10 mouse cellular contexts compared by ENCODE assay signal in genomic region chr6:118087955-118088354, GRCm38 (mm10). TPM values are rescaled to one million over a fixed set of nuclear protein-coding genes. Genes with fewer than 3 reads are reported as not detected.
DNase-seq lines count a peak whose midpoint lies in the region; ATAC-seq and TF ChIP-seq lines count a peak whose summit lies in the region.
"Had no signal": no experiment of that assay in that cellular context is flagged by ENCODE, and none has a peak within 500 bp of the region (broad histone marks: within the 10 kb centered on the region; RNA-seq: fewer than 3 reads in every experiment).

No protein-coding gene starts in this region.

- TF ChIP-seq POLR2A in thymus, adult 2 months (IDR thresholded peaks at IDR 0.05; ENCODE audit: control insufficient read depth, extremely low read depth, insufficient read depth, low read length, poor library complexity): no peak
- no peak for TF ChIP-seq POLR2A in cortical plate, adult 2 months (IDR thresholded peaks at IDR 0.05; ENCODE audit: extremely low read depth, insufficient read depth, low read length)

- no peak overlapping the region for H3K27ac ChIP-seq in kidney, postnatal 0 days
- H3K27ac ChIP-seq in thymus, adult 2 months (ENCODE audit: control insufficient read depth, insufficient read depth, low read length): no peak overlapping the region
- no peak overlapping the region for H3K27ac ChIP-seq in cortical plate, adult 2 months (ENCODE audit: insufficient read depth, low read length)
- H3K27ac ChIP-seq: hindbrain, embryonic 12.5 days; limb, embryonic 12.5 days had no signal

- H3K36me3 ChIP-seq in kidney, postnatal 0 days (ENCODE audit: insufficient read depth, low read length): no peaks in the 10 kb centered on the region
- no peaks in the 10 kb centered on the region for H3K36me3 ChIP-seq in thymus, adult 2 months (ENCODE audit: control insufficient read depth, insufficient read depth, low read length)
- H3K36me3 ChIP-seq: hindbrain, embryonic 12.5 days; limb, embryonic 12.5 days had no signal

- no peaks in the 10 kb centered on the region for H3K27me3 ChIP-seq in kidney, postnatal 0 days (ENCODE audit: insufficient read depth, low read length)
- no peaks in the 10 kb centered on the region for H3K27me3 ChIP-seq in thymus, adult 2 months (ENCODE audit: control insufficient read depth, insufficient read depth, low read length)
- H3K27me3 ChIP-seq: hindbrain, embryonic 12.5 days; limb, embryonic 12.5 days had no signal

- WGBS in kidney, postnatal 0 days: 64% methylated on average over 8 of the region's 8 CpGs
- WGBS in thymus, adult 2 months: 57% methylated on average over 8 of the region's 8 CpGs

- H3K9ac ChIP-seq in kidney, postnatal 0 days (ENCODE audit: low read depth, low read length): no peak overlapping the region
- H3K9ac ChIP-seq: hindbrain, embryonic 12.5 days; limb, embryonic 12.5 days had no signal

- no peaks in the 10 kb centered on the region for H3K9me3 ChIP-seq in kidney, postnatal 0 days (replicated peaks; ENCODE audit: low read length)
- H3K9me3 ChIP-seq: hindbrain, embryonic 12.5 days; limb, embryonic 12.5 days had no signal

- peak; percentile 49; the same call in 1 of the 2 replicates for TF ChIP-seq CTCF in kidney, postnatal 0 days (IDR thresholded peaks at IDR 0.05; ENCODE audit: low read depth)
- TF ChIP-seq CTCF in thymus, adult 2 months (IDR thresholded peaks at IDR 0.05; ENCODE audit: borderline replicate concordance, control insufficient read depth, extremely low read depth, insufficient read depth, low read length, poor library complexity): no peak
- TF ChIP-seq CTCF in cortical plate, adult 2 months (IDR thresholded peaks at IDR 0.05; ENCODE audit: extremely low read depth, insufficient read depth, low read length): 0 out of 2 replicates have a peak, but pooled peaks have one; percentile 30

- H3K4me3 ChIP-seq in kidney, postnatal 0 days (replicated peaks; ENCODE audit: low read depth, low read length): no peak overlapping the region
- no peak overlapping the region for H3K4me3 ChIP-seq in thymus, adult 2 months (ENCODE audit: control insufficient read depth, insufficient read depth, low read length)
- no peak overlapping the region for H3K4me3 ChIP-seq in cortical plate, adult 2 months (ENCODE audit: insufficient read depth, low read length)
- H3K4me3 ChIP-seq: hindbrain, embryonic 12.5 days; limb, embryonic 12.5 days; myocyte had no signal

- H3K4me1 ChIP-seq in kidney, postnatal 0 days (replicated peaks; ENCODE audit: insufficient read depth, low read length): no peaks in the 10 kb centered on the region
- H3K4me1 ChIP-seq in thymus, adult 2 months (replicated peaks; ENCODE audit: control insufficient read depth, insufficient read depth, low read length): no peaks in the 10 kb centered on the region
- H3K4me1 ChIP-seq in cortical plate, adult 2 months (ENCODE audit: control insufficient read depth, insufficient read depth, low read length): no peaks in the 10 kb centered on the region
- H3K4me1 ChIP-seq: hindbrain, embryonic 12.5 days; limb, embryonic 12.5 days had no signal

- H3K4me2 ChIP-seq in kidney, postnatal 0 days (ENCODE audit: low read length): no peak overlapping the region
- H3K4me2 ChIP-seq: hindbrain, embryonic 12.5 days; limb, embryonic 12.5 days had no signal

- DNase-seq in kidney, postnatal 0 days (ENCODE audit: low spot score): no peak
- no peak for DNase-seq in kidney, postnatal 14 days
- peak; percentile 29 for DNase-seq in thymus, adult 2 months
- no peak for DNase-seq in thymus, postnatal 0 days (ENCODE audit: low spot score)
- DNase-seq in thymus, postnatal 36 days: peak; percentile 20 to 23

- no peak for ATAC-seq in kidney, postnatal 0 days (replicated peaks; ENCODE audit: low FRiP score, low read depth)
- ATAC-seq in activated CD4-positive, CD25-positive, alpha-beta regulatory T cell, adult 4 months: no peak

RNA-seq across cellular contexts. Expression of gene Csgalnact2, which starts 51.0 kb away (rescaled TPM):
- 19.7 and 20.1 TPM in 2 replicates for polyA plus RNA-seq in kidney, postnatal 0 days (2015; fragmentation: Nextera tagmentation; extraction: Ambion mirVana)
- 2.6 TPM in 2 replicates for polyA plus RNA-seq in thymus, adult 2 months (2012; rRNA removed)
- polyA plus RNA-seq in thymus, postnatal 0 days (2015; fragmentation: Nextera tagmentation; extraction: Ambion mirVana): 13.4 and 14.9 TPM in 2 replicates
- 8.9 and 9.1 TPM in 2 replicates for polyA plus RNA-seq in cortical plate, adult 2 months (2012; rRNA removed)
- 1 to 10 TPM; 7.6 to 8.1 TPM for polyA plus RNA-seq in activated CD4-positive, CD25-positive, alpha-beta regulatory T cell, adult 4 months (2017; shearing (Covaris generic))

Comparison
In these comparisons a context has a peak if more than half of its experiments do, and no peak if none do; other contexts are left out.
1. DNase-seq: peak in thymus, adult 2 months (single experiment) and thymus, postnatal 36 days (2 of 2); none in kidney, postnatal 0 days (single experiment), kidney, postnatal 14 days (single experiment) and thymus, postnatal 0 days (single experiment).